Mouse (Mus musculus) stomach, postnatal 0 days (tissue): ENCODE measurements around the gene 1110004F10Rik.

Source experiments
- CTCF ChIP-seq: IDR thresholded peaks from 2 replicates; pipeline ENCODE4 v1.5.1; 2016; ENCODE audit warnings: antibody characterized with exemption, low read depth, mild to moderate bottlenecking, moderate library complexity
- EP300 ChIP-seq: optimal IDR thresholded peaks from 2 replicates; pipeline ENCODE3; 2016; ENCODE audit warnings: antibody characterized with exemption

DNA sequence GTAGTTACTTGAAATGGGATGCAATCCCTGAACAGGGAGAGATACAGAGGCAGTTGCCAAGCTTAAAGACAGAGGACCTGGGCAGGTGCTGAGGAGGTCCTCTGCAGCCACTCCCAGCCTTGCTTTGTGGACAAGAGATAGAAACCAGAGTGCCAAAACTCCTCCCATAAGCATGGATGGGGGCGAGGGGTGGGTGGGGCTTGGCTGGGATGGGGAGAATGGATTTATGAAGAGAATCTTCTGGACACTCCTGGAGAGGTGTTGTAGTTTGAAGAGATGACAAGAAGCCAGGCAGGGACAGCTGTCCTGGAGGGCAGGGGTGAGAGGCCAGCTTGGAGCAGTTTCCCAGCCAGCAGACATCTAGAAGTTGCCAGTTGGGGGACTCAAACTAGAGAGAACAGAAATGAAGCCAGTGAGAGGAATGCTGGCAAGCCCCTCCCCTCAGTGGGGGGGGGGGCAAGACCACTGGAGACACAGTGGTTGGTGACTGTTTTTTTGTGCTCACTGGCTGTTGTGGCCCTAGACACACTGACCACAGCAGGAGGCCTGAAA is 80.2 kb downstream of the 1110004F10Rik start:
- TF ChIP-seq CTCF (no peak), EP300 (no peak)
